Mouse (Mus musculus) spleen, postnatal 36 days (tissue): ENCODE results near the gene C130050O18Rik.
A peak's percentile ranks its signal among the peaks of the same experiment; 100 is the strongest.

Source experiments
- DNase-seq, 2 experiments: peaks; one replicate each; pipeline ENCODE4 v3.0.0; 2022; ENCODE audit warnings: low spot score in 2 of 2, mixed read lengths in 1 of 2

C130050O18Rik gene

GRCm38 (mm10) chr5:139404801-139405401 is at the start of gene C130050O18Rik:
C130050O18Rik (plus strand) TSS chr5:139405280.
- DNase-seq = peak in 1 of 2 experiments; percentile 43

- DNase-seq = no peak
These were observed 46.4 kb upstream of the C130050O18Rik start for GRCm38 (mm10) chr5:139358653-139359052.

- no peak for DNase-seq
These were observed 45.8 kb upstream of the C130050O18Rik start for GRCm38 (mm10) chr5:139359244-139359643.

GRCm38 (mm10) chr5:139363858-139364257 is 41.2 kb upstream of the C130050O18Rik start:
- no peak for DNase-seq

GRCm38 (mm10) chr5:139364260-139364910 is 40.7 kb upstream of the C130050O18Rik start:
- DNase-seq = peak; percentile 75 to 84

- DNase-seq = no peak
These were observed 40.0 kb upstream of the C130050O18Rik start for GRCm38 (mm10) chr5:139364911-139365571.

GRCm38 (mm10) chr5:139365827-139366226 is 39.3 kb upstream of the C130050O18Rik start:
- peak; percentile 53 to 62 for DNase-seq

GRCm38 (mm10) chr5:139366484-139366883 is 38.6 kb upstream of the C130050O18Rik start:
- DNase-seq = no peak

GRCm38 (mm10) chr5:139367884-139368458 is 37.1 kb upstream of the C130050O18Rik start:
- DNase-seq = peak; percentile 91 to 93

- no peak for DNase-seq
These were observed 36.3 kb upstream of the C130050O18Rik start for GRCm38 (mm10) chr5:139368638-139369320.

GRCm38 (mm10) chr5:139370336-139370735 is 34.7 kb upstream of the C130050O18Rik start:
- no peak for DNase-seq

- no peak for DNase-seq
These were observed 34.0 kb upstream of the C130050O18Rik start for GRCm38 (mm10) chr5:139371118-139371517.

GRCm38 (mm10) chr5:139371631-139372401 is 33.3 kb upstream of the C130050O18Rik start:
- peak; percentile 90 to 92 for DNase-seq

- no peak for DNase-seq
These were observed 32.0 kb upstream of the C130050O18Rik start for GRCm38 (mm10) chr5:139373126-139373525.

GRCm38 (mm10) chr5:139373889-139374444 is 31.1 kb upstream of the C130050O18Rik start:
- DNase-seq = no peak

- DNase-seq = no peak
These were observed 30.2 kb upstream of the C130050O18Rik start for GRCm38 (mm10) chr5:139374841-139375240.

- peak; percentile 62 to 79 for DNase-seq
These were observed 27.4 kb upstream of the C130050O18Rik start, which contains the start of gene Gpr146 for GRCm38 (mm10) chr5:139377468-139378270. Gpr146 (plus strand) TSS chr5:139377697.

- no peak for DNase-seq
These were observed 26.9 kb upstream of the C130050O18Rik start for GRCm38 (mm10) chr5:139378271-139378556.

- DNase-seq = peak; percentile 43 to 50
These were observed 26.0 kb upstream of the C130050O18Rik start for GRCm38 (mm10) chr5:139378986-139379629.
